Mouse (Mus musculus): ENCODE results near the gene Slc2a12. TPM values are rescaled to one million over a fixed set of nuclear protein-coding genes. Genes with fewer than 3 reads are reported as not detected.

The Slc2a12 gene
- polyA plus RNA-seq, 1 experiment from 2014 or later = 2.1 TPM

DNA sequence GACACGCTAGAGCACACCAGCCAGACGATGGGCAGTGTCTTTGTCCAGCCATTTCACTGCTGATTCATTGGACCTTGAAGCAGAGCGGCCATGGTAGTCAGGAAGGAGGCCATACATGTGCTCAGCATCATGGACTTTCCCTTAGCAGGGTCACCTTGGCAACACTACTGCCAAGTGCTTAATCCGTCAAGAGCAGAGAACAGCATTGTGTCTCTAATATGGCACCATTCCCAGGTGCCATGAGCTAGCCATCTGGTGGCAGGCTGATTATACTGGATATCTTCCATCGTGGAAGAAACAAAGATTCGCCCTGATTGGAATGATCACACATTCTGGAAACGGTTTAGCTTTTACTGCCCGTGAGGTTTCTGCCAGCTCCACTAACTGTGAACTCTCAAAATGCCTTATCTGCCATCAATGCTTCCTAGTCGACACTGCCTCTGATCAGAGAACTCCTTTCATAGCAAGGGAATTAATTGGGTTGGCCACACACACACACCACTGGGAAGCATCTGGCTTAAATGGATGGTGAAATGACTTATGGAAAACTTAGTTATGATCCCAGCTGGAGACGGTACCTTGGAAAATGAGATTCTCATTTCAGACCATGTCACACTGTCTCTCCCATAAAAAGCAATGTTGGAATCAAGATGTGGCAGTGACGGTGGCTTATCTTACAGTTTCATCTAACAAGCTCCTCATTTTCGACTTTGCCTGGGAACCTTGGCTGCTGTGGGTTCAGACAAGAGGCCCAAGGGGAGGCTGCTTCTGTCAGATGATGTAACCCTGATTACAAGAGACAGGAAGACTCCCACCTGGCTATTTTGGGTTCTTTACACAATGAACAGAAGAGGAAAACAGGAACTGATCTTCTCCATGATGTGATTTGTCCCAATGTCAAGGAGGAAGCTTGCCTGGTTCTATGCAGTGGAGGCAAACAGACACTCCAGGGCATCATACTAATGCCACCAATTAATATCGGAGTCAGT, 101.8 kb downstream of the Slc2a12 start:
- H3K9ac ChIP-seq (replicated peaks; ENCODE audit: low read length) = no peak overlapping the region
- no peak overlapping the region for H3K4me3 ChIP-seq (ENCODE audit: low read depth, low read length)
- H3K36me3 ChIP-seq (replicated peaks; ENCODE audit: control insufficient read depth, insufficient read depth, low read depth, low read length) = no peaks in the 10 kb centered on the region
- no peak overlapping the region for H3K27ac ChIP-seq (replicated peaks; ENCODE audit: low read depth, low read length)
- H3K27me3 ChIP-seq (ENCODE audit: control insufficient read depth, insufficient read depth, low read length) = no peaks in the 10 kb centered on the region
- H3K4me2 ChIP-seq (ENCODE audit: low read depth, low read length) = no peak overlapping the region
- no peaks in the 10 kb centered on the region for H3K4me1 ChIP-seq (ENCODE audit: control insufficient read depth, insufficient read depth, low read length)
- 77% methylated on average over 13 of the region's 13 CpGs for WGBS
- ATAC-seq (replicated peaks; ENCODE audit: insufficient number of reproducible peaks, low FRiP score, low TSS enrichment, low read depth) (no peak), DNase-seq (ENCODE audit: low spot score) (no peak)
- no peaks in the 10 kb centered on the region for H3K9me3 ChIP-seq (replicated peaks; ENCODE audit: control insufficient read depth, low read length)

DNA sequence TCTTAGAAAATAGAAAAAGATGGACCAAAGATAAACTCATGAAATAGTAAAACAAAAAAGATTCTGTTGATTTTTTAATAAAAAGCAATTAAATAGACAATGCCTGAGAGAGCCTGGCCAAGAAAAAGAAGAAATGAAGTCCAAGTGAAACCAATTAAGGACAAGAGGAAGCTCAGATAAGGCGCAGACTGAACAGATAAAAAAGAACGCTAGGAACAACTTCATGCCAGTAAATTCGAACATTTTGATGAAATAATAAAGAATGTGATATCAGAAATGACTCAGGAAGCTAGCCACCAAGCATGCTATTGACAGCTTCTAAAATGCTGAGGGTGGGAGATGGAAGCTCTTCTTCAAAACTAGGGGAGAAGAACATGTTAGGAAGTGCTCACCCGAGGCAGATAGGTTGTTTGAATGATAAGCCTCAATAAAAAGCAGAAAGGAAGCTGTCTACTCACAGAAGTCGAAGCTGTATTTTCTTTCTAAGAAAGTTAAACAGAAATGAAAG, 106.4 kb downstream of the Slc2a12 start:
- H3K4me3 ChIP-seq (ENCODE audit: low read depth, low read length) = no peak overlapping the region
- no peak overlapping the region for H3K27ac ChIP-seq (replicated peaks; ENCODE audit: low read depth, low read length)
- DNase-seq (ENCODE audit: low spot score) (no peak), ATAC-seq (replicated peaks; ENCODE audit: insufficient number of reproducible peaks, low FRiP score, low TSS enrichment, low read depth) (no peak)
- H3K4me1 ChIP-seq (ENCODE audit: control insufficient read depth, insufficient read depth, low read length) = no peaks in the 10 kb centered on the region
- H3K4me2 ChIP-seq (ENCODE audit: low read depth, low read length) = no peak overlapping the region
- no peaks in the 10 kb centered on the region for H3K36me3 ChIP-seq (replicated peaks; ENCODE audit: control insufficient read depth, insufficient read depth, low read depth, low read length)
- no peaks in the 10 kb centered on the region for H3K9me3 ChIP-seq (replicated peaks; ENCODE audit: control insufficient read depth, low read length)
- WGBS = 73% methylated on average over 5 of the region's 5 CpGs
- H3K27me3 ChIP-seq (ENCODE audit: control insufficient read depth, insufficient read depth, low read length) = no peaks in the 10 kb centered on the region
- no peak overlapping the region for H3K9ac ChIP-seq (replicated peaks; ENCODE audit: low read length)

Small RNA genes lying within 50 kb of the gene (microRNA-seq; reads per million reads assigned to microRNA genes)
- gene Mir7663 (ENCODE audit: borderline number of aligned reads) = 1.9 reads per million

Other genes with a start within 250 kb of the Slc2a12 start
- gene Tbpl1, start 86.9 kb downstream of the Slc2a12 start, polyA plus RNA-seq (2014; fragmentation: Nextera tagmentation; extraction: Ambion mirVana) = 98.6 and 109 TPM in 2 replicates
- gene Tcf21, start 175.2 kb downstream of the Slc2a12 start, polyA plus RNA-seq (2014; fragmentation: Nextera tagmentation; extraction: Ambion mirVana) = 3.2 and 3.5 TPM in 2 replicates

Measured in embryonic facial prominence, embryonic 11.5 days (tissue).